Mouse (Mus musculus): Measurements from ENCODE around the gene Gli2. TPM values are rescaled to one million over a fixed set of nuclear protein-coding genes. Genes with fewer than 3 reads are reported as not detected.

The Gli2 gene
- polyA plus RNA-seq, 1 experiment = not detected

DNA sequence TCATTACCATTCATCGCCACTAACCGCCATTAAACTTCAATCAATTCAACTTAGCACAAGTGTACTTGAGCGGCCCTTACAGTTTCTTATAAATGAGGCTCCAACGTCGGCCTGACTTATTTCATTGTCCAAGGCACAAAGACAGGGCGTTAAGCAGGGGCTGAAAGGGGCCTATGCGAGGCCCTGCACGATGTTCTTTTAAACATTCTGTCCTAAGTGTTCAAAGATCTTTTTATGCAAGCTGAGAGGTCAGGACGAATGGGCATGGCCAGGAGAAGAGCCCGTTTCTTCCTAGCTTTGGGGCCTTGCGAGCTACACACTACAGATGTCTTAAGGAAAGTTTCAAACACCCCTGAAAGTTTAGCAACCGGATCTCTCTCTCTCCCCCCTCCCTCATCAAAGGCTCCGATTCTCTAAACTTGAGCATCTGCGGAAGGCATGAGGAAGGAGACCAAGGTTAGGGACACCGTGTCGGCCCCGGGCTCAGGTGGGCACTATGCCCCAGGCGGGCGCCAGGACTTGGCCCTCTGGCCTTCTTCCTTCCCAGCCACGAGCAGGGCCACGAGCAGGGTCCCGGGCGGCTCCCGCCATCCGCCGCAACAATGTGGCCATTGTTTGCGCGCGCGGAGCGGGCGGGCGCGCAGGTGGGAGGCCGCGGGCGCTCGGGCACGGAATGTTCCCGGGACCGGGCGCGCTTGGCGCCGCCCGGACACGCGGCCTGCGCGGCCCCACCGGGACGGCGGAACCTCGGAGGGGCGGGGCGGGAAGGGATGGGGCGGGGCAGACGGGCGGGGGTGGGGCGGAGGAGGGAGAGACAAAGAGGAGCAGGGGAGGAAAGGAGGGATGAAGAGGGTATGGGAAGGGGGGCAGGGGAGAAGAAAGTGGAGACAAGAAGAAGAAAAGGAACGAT lies 5.7 kb downstream of the Gli2 start:
- TF ChIP-seq CTCF (IDR thresholded peaks at IDR 0.05; ENCODE audit: insufficient read depth, low read depth, low read length) (no peak), POLR2A (IDR thresholded peaks at IDR 0.05; ENCODE audit: insufficient read depth, low read depth, low read length) (no peak)
- Histone ChIP-seq H3K4me3 (ENCODE audit: insufficient read depth, low read depth, low read length) (peak overlapping the region; percentile 37), H3K4me1 (ENCODE audit: control insufficient read depth, insufficient read depth, low read length) (peaks cover 15% of the 10 kb centered on the region), H3K27ac (ENCODE audit: insufficient read depth, low read depth, low read length) (0 out of 2 replicates have a peak overlapping the region, but pooled peaks have one; percentile 20)
- 10% methylated on average over 56 of the region's 61 CpGs for WGBS

DNA sequence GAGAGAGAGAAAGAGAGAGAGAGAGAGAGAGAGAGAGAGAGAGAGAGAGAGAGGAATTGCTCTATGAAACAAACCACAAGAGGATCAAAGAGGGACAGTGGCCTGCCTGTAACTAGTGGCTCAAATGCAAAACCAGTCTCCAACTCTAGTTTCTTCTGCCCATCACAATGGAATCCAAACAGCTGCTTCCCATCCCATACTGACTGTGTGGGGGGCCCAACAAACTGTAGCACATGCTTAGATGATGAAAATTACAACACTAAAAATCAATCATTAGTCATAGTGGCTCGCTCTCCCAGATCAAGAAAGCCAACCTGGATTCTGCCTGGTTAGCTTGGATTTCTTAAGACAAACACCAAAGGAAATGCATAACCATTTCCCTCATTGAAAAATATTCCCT lies 15.0 kb downstream of the Gli2 start:
- peaks cover 8% of the 10 kb centered on the region for H3K4me1 ChIP-seq (ENCODE audit: control insufficient read depth, insufficient read depth, low read length)
- WGBS = 100% methylated on average over 1 of the region's 1 CpGs
- TF ChIP-seq CTCF (IDR thresholded peaks at IDR 0.05; ENCODE audit: insufficient read depth, low read depth, low read length) (no peak), POLR2A (IDR thresholded peaks at IDR 0.05; ENCODE audit: insufficient read depth, low read depth, low read length) (no peak)
- H3K27ac ChIP-seq (ENCODE audit: insufficient read depth, low read depth, low read length) = no peak overlapping the region
- H3K4me3 ChIP-seq (ENCODE audit: insufficient read depth, low read depth, low read length) = no peak overlapping the region

DNA sequence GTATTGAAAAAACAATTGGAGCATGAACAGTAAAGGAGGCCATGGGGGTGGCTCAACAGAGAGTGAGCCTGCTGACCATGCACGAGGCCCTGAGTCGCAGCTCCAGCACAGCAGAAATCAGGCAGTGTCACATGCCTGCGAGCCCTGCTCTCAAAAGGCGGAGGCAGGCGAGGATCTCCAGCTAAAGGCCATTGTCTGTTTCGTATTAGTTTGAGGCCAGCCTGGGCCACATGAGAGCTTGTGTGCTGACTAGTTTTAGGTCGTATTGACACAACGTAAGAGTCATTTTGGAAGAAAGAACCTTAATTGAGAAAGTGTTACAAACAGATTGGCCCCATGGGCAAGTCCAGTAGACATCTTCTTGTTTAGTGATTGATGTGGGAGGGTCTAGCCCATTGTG lies 17.5 kb downstream of the Gli2 start:
- Histone ChIP-seq H3K4me1 (ENCODE audit: control insufficient read depth, insufficient read depth, low read length) (peaks cover 9% of the 10 kb centered on the region), H3K27ac (ENCODE audit: insufficient read depth, low read depth, low read length) (no peak overlapping the region), H3K4me3 (ENCODE audit: insufficient read depth, low read depth, low read length) (no peak overlapping the region)
- TF ChIP-seq POLR2A (IDR thresholded peaks at IDR 0.05; ENCODE audit: insufficient read depth, low read depth, low read length) = no peak
- no peak for TF ChIP-seq CTCF (IDR thresholded peaks at IDR 0.05; ENCODE audit: insufficient read depth, low read depth, low read length)
- 87% methylated on average over 8 of the region's 8 CpGs for WGBS

DNA sequence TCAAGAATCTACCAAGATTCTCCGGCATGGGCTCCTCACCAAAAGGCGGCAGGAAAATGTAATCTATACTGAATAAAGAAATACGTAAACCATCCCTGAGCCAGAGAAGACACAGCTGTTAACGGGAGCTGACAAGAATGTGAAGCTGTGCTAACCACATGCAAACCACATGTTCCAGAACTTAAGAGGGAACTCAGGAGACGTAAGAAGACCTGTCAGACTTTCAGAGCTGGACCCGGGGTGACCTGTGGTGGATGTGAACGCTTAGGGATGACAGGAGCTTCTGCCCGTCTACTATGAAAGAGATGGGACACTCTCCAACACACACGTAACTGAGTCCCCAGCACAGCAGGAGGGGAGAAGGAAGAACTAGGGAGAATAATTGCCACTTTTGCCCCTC lies 18.1 kb downstream of the Gli2 start:
- 83% methylated on average over 9 of the region's 9 CpGs for WGBS
- H3K4me3 ChIP-seq (ENCODE audit: insufficient read depth, low read depth, low read length) = no peak overlapping the region
- peaks cover 9% of the 10 kb centered on the region for H3K4me1 ChIP-seq (ENCODE audit: control insufficient read depth, insufficient read depth, low read length)
- H3K27ac ChIP-seq (ENCODE audit: insufficient read depth, low read depth, low read length) = no peak overlapping the region
- TF ChIP-seq POLR2A (IDR thresholded peaks at IDR 0.05; ENCODE audit: insufficient read depth, low read depth, low read length) (no peak), CTCF (IDR thresholded peaks at IDR 0.05; ENCODE audit: insufficient read depth, low read depth, low read length) (no peak)

DNA sequence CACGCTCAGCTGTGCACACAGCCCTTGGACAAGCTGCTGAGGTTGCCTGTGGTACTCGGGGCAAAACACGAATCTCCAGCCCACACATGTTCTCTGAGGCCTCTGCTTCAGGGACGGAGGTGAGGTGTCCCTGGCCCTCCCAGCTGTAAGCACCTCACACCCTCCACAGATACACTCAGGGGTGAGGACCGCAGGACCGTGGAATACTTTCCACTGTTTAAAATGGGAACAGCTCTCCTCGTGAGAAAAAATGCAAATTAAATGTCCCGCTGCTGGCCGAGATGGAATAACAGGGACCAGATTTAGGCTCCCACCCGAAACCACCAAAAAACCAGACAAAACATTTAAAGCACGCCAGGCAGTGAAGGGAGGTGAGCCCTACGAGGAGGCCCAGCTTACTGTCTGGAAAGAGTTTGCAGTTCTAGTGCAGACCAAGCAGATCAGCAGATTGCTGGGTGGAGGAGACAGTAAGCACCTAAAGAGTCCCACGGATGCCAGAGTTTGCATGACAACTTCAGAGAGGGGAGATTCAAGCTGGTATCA lies 19.2 kb downstream of the Gli2 start:
- Histone ChIP-seq H3K4me1 (ENCODE audit: control insufficient read depth, insufficient read depth, low read length) (peaks cover 9% of the 10 kb centered on the region), H3K27ac (ENCODE audit: insufficient read depth, low read depth, low read length) (no peak overlapping the region), H3K4me3 (ENCODE audit: insufficient read depth, low read depth, low read length) (no peak overlapping the region)
- WGBS = 56% methylated on average over 13 of the region's 13 CpGs
- TF ChIP-seq POLR2A (IDR thresholded peaks at IDR 0.05; ENCODE audit: insufficient read depth, low read depth, low read length) (0 out of 2 replicates have a peak, but pooled peaks have one; percentile 24), CTCF (IDR thresholded peaks at IDR 0.05; ENCODE audit: insufficient read depth, low read depth, low read length) (no peak)

DNA sequence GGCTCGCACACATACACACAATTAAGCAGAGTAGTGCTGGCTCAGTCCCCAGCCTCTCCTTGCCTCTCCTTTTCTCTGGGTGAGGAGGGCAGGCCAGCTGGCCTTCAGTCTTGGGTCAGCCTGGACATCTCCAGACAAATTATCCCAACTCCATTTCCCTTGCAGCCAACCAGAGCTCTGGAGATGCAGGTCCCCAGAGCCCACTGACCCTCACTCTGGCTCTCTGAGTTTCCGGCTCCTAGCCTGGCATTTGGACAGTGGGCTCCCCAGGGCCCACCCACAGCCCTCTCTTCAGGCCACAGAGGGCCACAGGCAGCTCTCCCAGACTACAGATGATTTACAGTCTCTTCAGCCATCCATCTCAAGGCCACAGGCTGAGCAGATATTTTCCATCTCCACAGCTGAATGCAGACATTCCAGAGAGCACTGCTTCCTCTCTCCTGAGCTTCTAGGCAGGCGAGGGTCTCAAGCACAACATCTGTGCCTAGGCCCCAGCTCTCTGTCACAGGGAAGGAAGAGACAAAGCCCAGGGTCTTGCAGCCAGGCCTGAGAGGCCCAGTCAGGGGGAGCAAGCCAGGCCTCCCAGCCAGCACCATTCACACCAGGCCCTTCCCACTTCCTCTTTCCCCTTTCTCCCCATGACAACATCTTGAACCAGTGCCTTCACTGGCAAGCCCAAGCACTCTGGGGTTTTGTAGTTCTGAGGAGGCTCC lies 19.8 kb downstream of the Gli2 start:
- TF ChIP-seq POLR2A (IDR thresholded peaks at IDR 0.05; ENCODE audit: insufficient read depth, low read depth, low read length) = no peak
- no peak overlapping the region for H3K4me3 ChIP-seq (ENCODE audit: insufficient read depth, low read depth, low read length)
- WGBS = 85% methylated on average over 3 of the region's 3 CpGs
- H3K4me1 ChIP-seq (ENCODE audit: control insufficient read depth, insufficient read depth, low read length) = peaks cover 9% of the 10 kb centered on the region
- 0 out of 2 replicates have a peak overlapping the region, but pooled peaks have one; percentile 21 for H3K27ac ChIP-seq (ENCODE audit: insufficient read depth, low read depth, low read length)

DNA sequence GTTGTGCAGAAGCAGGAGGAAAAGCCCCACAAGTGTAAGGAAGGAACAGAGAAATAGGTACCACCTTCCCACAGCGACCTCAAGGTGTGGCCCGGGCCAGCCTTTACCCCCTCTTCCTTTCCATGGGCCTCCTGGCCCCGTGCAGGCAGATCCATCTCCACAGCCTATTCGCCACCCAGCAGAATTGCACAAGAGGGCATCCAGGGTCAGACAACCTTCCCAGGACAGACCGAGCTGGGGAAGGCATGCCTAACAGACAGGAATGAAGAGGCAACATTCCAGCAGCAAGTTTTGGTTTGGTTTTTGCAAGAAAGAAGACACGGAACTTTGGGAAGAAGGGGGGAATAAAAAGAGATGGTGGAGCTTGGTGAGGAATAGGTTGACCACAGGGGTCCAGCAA lies 22.2 kb downstream of the Gli2 start:
- 90% methylated on average over 6 of the region's 6 CpGs for WGBS
- H3K4me3 ChIP-seq (ENCODE audit: insufficient read depth, low read depth, low read length) = no peak overlapping the region

DNA sequence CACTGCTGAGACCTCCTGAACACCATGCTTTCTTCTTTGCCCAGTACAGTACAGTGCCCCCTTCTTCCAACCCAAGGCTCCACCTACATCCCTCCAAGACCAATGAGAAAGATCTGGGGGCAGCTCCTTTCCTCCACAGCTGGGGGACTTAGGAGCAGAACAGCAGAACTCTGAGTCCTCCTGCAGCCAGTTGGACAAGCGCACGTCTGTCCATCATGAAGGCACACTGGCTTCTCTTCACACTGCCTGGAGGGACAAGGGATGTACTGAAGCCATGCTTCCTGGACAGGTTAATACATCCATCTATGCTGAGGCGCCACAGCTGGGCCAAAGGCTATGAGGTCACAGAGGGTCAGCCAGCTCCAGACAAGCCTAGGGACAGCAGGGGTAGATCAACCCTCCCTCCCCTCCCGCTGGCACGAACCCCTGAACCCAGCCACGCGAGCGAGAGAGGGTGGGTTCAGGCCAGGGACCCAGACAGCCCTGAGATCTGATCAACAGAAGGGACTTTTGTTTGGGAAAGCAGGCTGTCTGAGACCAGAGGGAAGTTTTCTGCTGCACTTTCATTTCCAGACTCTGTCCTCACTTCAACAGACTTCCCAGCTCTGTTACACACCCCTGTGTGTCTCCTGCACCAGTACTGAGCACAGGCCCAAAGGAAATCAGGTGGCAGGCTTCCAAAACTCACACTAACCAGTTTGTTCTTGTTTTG lies 27.6 kb downstream of the Gli2 start:
- Histone ChIP-seq H3K4me1 (ENCODE audit: control insufficient read depth, insufficient read depth, low read length) (no peaks in the 10 kb centered on the region; the same call in 1 of the 2 replicates), H3K27ac (ENCODE audit: insufficient read depth, low read depth, low read length) (no peak overlapping the region), H3K4me3 (ENCODE audit: insufficient read depth, low read depth, low read length) (no peak overlapping the region)
- 57% methylated on average over 8 of the region's 8 CpGs for WGBS
- TF ChIP-seq CTCF (IDR thresholded peaks at IDR 0.05; ENCODE audit: insufficient read depth, low read depth, low read length) (no peak), POLR2A (IDR thresholded peaks at IDR 0.05; ENCODE audit: insufficient read depth, low read depth, low read length) (no peak)

More for the DNA sequence above, 22.2 kb downstream of the Gli2 start:
- Histone ChIP-seq H3K27ac (ENCODE audit: insufficient read depth, low read depth, low read length) (no peak overlapping the region), H3K4me1 (ENCODE audit: control insufficient read depth, insufficient read depth, low read length) (peaks cover 9% of the 10 kb centered on the region)
- TF ChIP-seq CTCF (IDR thresholded peaks at IDR 0.05; ENCODE audit: insufficient read depth, low read depth, low read length) = no peak
- no peak for TF ChIP-seq POLR2A (IDR thresholded peaks at IDR 0.05; ENCODE audit: insufficient read depth, low read depth, low read length)

Data from olfactory bulb, adult 2 months (tissue).